Mouse (Mus musculus) neutrophil, adult 83 days (primary cell): ENCODE results near the gene Tmem167. TPM values are rescaled to one million over a fixed set of nuclear protein-coding genes. Genes with fewer than 3 reads are reported as not detected.

Experiments
- total RNA-seq, 2 experiments: library from RNA; stranded (reverse); gene quantifications; one replicate each; pipeline ENCODE4 v1.2.4; 2023

Tmem167 gene
- 10 to 100 TPM; 12.9 to 14.4 TPM for total RNA-seq

DNA sequence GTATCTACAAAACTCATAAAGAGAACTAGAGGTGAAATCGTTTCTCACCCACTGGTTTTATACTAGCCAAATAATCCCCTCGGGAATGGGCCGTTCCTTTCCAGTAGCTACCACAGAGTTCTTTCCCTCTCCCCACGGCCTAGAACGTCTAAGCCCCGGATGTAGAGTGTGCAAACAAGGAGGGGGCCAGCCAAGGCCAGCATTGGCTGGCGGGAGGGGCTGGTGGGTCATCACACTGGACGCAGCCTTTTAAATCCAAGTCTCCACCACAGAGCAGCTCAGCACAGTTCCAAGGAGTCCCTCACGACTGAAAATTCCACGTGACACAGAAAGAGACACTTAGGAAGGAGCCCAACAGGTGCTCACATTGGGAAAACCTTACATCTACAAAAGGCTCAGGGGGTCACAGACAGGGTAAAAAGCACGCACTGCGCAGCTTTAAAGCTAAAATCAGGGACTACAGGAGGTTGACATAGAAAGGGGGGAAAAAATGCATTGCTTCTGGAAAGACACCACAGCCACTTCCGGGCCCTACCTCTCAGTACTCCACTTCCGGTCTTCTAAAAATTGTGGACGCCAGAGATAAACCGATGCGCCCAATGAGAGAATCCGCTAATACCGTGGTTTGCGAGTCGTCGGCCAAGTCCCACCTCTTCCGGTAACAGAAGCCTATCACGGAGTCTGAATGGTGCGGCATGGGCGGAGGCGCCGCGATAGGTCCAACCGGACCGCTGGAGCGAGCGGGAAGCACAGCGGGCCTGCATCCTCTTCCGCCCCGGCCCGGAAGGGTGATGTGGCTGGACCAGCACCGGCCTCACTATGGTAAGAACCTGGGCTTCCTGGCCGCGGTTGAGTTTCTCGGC lies at the start of gene Tmem167, which contains the start of gene Xrcc4:
Gene Tmem167 (plus strand): TSS at position 162 of the 863 bp plus-strand sequence.
Gene Xrcc4 (minus strand): TSS at position 647 of the 863 bp plus-strand sequence.

Other genes with a start within 250 kb of the Tmem167 start
- 10 to 100 TPM; 11.4 to 11.5 TPM for gene Xrcc4, start 485 bp downstream of the Tmem167 start, total RNA-seq